18 mouse cellular contexts compared by ENCODE assay signal in the genomic region with DNA sequence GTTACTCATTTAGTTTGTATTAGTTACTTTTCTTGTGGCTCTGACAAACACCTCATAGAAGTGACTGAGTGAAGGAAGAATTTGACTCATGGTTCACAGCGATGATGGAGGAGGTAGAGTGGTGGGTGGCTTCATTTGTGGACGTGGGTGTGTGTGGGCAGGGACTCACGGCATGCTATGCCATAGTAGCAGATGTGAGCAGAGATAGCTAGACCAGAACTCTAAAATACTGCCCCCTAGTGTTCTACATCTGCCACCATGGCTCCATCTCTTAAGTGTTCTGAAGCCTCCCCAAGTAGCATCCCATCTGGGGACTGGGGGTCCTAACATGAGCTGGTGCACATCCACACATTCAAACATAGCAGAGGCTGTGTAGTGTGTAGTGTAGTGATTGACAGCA. TPM values are rescaled to one million over a fixed set of nuclear protein-coding genes. Genes with fewer than 3 reads are reported as not detected.
A peak's percentile ranks its signal among the peaks of the same experiment; 100 is the strongest.
DNase-seq lines count a peak whose midpoint lies in the region; ATAC-seq and TF ChIP-seq lines count a peak whose summit lies in the region.
"Had no signal": no experiment of that assay in that cellular context is flagged by ENCODE, and none has a peak within 500 bp of the region (broad histone marks: within the 10 kb centered on the region; RNA-seq: fewer than 3 reads in every experiment).

No protein-coding gene starts in this region.

- no peaks in the 10 kb centered on the region for H3K9me3 ChIP-seq in hindbrain, postnatal 0 days (ENCODE audit: low read length)
- H3K9me3 ChIP-seq in hindbrain, embryonic 16.5 days (ENCODE audit: control insufficient read depth, low read length): no peaks in the 10 kb centered on the region
- H3K9me3 ChIP-seq: embryonic facial prominence, embryonic 13.5 days; hindbrain, embryonic 10.5 days; limb, embryonic 15.5 days; megakaryocyte, embryonic 14.5 days had no signal

- H3K36me3 ChIP-seq in hindbrain, postnatal 0 days (ENCODE audit: insufficient read depth, low read length): no peaks in the 10 kb centered on the region
- H3K36me3 ChIP-seq in hindbrain, embryonic 16.5 days (ENCODE audit: control insufficient read depth, insufficient read depth, low read length): no peaks in the 10 kb centered on the region
- H3K36me3 ChIP-seq: embryonic facial prominence, embryonic 13.5 days; hindbrain, embryonic 10.5 days; limb, embryonic 15.5 days had no signal

- H3K27ac ChIP-seq in hindbrain, postnatal 0 days: no peak overlapping the region
- H3K27ac ChIP-seq in hindbrain, embryonic 16.5 days (ENCODE audit: low read depth, low read length): no peak overlapping the region
- H3K27ac ChIP-seq in cerebellum, adult 2 months (ENCODE audit: insufficient read depth, low read length): no peak overlapping the region
- H3K27ac ChIP-seq: embryonic facial prominence, embryonic 13.5 days; hindbrain, embryonic 10.5 days; limb, embryonic 15.5 days had no signal

- H3K27me3 ChIP-seq in hindbrain, postnatal 0 days (ENCODE audit: insufficient read depth, low read length): no peaks in the 10 kb centered on the region
- H3K27me3 ChIP-seq in hindbrain, embryonic 16.5 days (replicated peaks; ENCODE audit: control insufficient read depth, insufficient read depth, low read length): no peaks in the 10 kb centered on the region
- H3K27me3 ChIP-seq in cerebellum, adult 2 months (ENCODE audit: control insufficient read depth, insufficient read depth, low read length): no peaks in the 10 kb centered on the region
- H3K27me3 ChIP-seq: embryonic facial prominence, embryonic 13.5 days; limb, embryonic 15.5 days; megakaryocyte, embryonic 14.5 days had no signal

- no peak for DNase-seq in hindbrain, postnatal 0 days (ENCODE audit: low spot score)
- DNase-seq in retina, postnatal 1 day: peak; percentile 10
- no peak for DNase-seq in retina, embryonic 14.5 days (ENCODE audit: low spot score)
- DNase-seq in heart, adult 18-20 months: no peak
- no peak for DNase-seq in cerebellum, adult 2 months
- DNase-seq in kidney, postnatal 10 days: no peak
- DNase-seq: adrenal gland, postnatal 25 days; cerebellum, adult 18-20 months; forebrain, postnatal 0 days; heart, adult 11 months; kidney, postnatal 4 days had no signal

- H3K9ac ChIP-seq in hindbrain, postnatal 0 days (replicated peaks; ENCODE audit: low read length): no peak overlapping the region
- H3K9ac ChIP-seq in hindbrain, embryonic 16.5 days (ENCODE audit: low read depth, low read length): no peak overlapping the region
- H3K9ac ChIP-seq: embryonic facial prominence, embryonic 13.5 days; forebrain, postnatal 0 days; limb, embryonic 15.5 days had no signal

- no peak overlapping the region for H3K4me2 ChIP-seq in hindbrain, postnatal 0 days (ENCODE audit: low read depth, low read length)
- H3K4me2 ChIP-seq in hindbrain, embryonic 16.5 days (ENCODE audit: low read length): no peak overlapping the region
- H3K4me2 ChIP-seq: embryonic facial prominence, embryonic 13.5 days; limb, embryonic 15.5 days had no signal

- H3K4me1 ChIP-seq in hindbrain, postnatal 0 days (ENCODE audit: insufficient read depth, low read length): no peaks in the 10 kb centered on the region
- no peaks in the 10 kb centered on the region for H3K4me1 ChIP-seq in hindbrain, embryonic 16.5 days (ENCODE audit: control insufficient read depth, insufficient read depth, low read depth, low read length)
- no peaks in the 10 kb centered on the region for H3K4me1 ChIP-seq in cerebellum, adult 2 months (ENCODE audit: control insufficient read depth, insufficient read depth, low read length)
- H3K4me1 ChIP-seq: embryonic facial prominence, embryonic 13.5 days; hindbrain, embryonic 10.5 days; limb, embryonic 15.5 days; megakaryocyte, embryonic 14.5 days had no signal

- no peak for ATAC-seq in hindbrain, postnatal 0 days
- ATAC-seq in hindbrain, embryonic 16.5 days: no peak
- peak; percentile 10 for ATAC-seq in inflammation-experienced regulatory T-cells, adult 6 months
- ATAC-seq: forebrain, postnatal 0 days; intestine, embryonic 16.5 days had no signal

- WGBS in hindbrain, postnatal 0 days: 75% methylated on average over 3 of the region's 3 CpGs
- 71% methylated on average over 3 of the region's 3 CpGs for WGBS in hindbrain, embryonic 16.5 days
- WGBS in cerebellum, adult 2 months: 73% methylated on average over 3 of the region's 3 CpGs

- no peak overlapping the region for H3K4me3 ChIP-seq in hindbrain, postnatal 0 days (ENCODE audit: low read length)
- no peak overlapping the region for H3K4me3 ChIP-seq in hindbrain, embryonic 16.5 days (ENCODE audit: low read length)
- H3K4me3 ChIP-seq in cerebellum, adult 2 months (replicated peaks; ENCODE audit: insufficient read depth, low read depth, low read length): no peak overlapping the region
- H3K4me3 ChIP-seq: embryonic facial prominence, embryonic 13.5 days; hindbrain, embryonic 10.5 days; limb, embryonic 15.5 days; megakaryocyte, embryonic 14.5 days had no signal

- TF ChIP-seq CTCF in hindbrain, postnatal 0 days (IDR thresholded peaks at IDR 0.05; ENCODE audit: low read depth): 0 out of 2 replicates have a peak, but pooled peaks have one; percentile 9
- TF ChIP-seq CTCF in cerebellum, adult 2 months (IDR thresholded peaks at IDR 0.05; ENCODE audit: borderline replicate concordance, insufficient read depth, low read depth, low read length): no peak

- TF ChIP-seq POLR2A in cerebellum, adult 2 months (IDR thresholded peaks at IDR 0.05; ENCODE audit: borderline replicate concordance, insufficient read depth, low read length): no peak

RNA-seq across cellular contexts. Expression of a gene that starts 21.4 kb away (rescaled TPM):
- total RNA-seq in hindbrain, postnatal 0 days (2014; rRNA removed): 6.6 and 6.7 TPM in 2 replicates
- 3.0 and 3.6 TPM in 2 replicates for polyA plus RNA-seq in hindbrain, postnatal 0 days (2015; fragmentation: Nextera tagmentation; extraction: Ambion mirVana)
- 3.4 and 4.1 TPM in 2 replicates for polyA plus RNA-seq in hindbrain, embryonic 16.5 days (2015; fragmentation: Nextera tagmentation; extraction: Ambion mirVana)
- under 1 TPM in 1 of 3 experiments, not detected in 2; 0.28 TPM for polyA plus RNA-seq in inflammation-experienced regulatory T-cells, adult 6 months (2017; shearing (Covaris generic))
- total RNA-seq in heart, adult 18-20 months (2021): under 1 TPM; 0.31 to 0.32 TPM
- 21.9 and 22.3 TPM in 2 replicates for polyA plus RNA-seq in cerebellum, adult 2 months (2012; rRNA removed)
